Mouse (Mus musculus) kidney, embryonic 15.5 days (tissue): ENCODE data around the gene Pip5k1b. TPM values are rescaled to one million over a fixed set of nuclear protein-coding genes. Genes with fewer than 3 reads are reported as not detected.
"Not testable (repeated sequence)": the region's sequence is repeated elsewhere in the genome, so short reads cannot be mapped to it uniquely, and the experiment has no call there.

ENCODE experiments used
- ATAC-seq: fragments of 200-750 bp; cut with Nextera tagmentation; replicated peaks from 2 replicates; pipeline ENCODE4 v1.8.0; 2017; ENCODE audit warnings: moderate TSS enrichment; ENCODE audit not compliant: low FRiP score
- H3K27ac ChIP-seq: fragments of 300-500 bp; sonication (generic); 2 replicates; pipeline ENCODE4 v1.5.1; 2015; ENCODE audit warnings: mild to moderate bottlenecking, inconsistent platforms
- H3K27me3 ChIP-seq: fragments of 300-500 bp; sonication (generic); 2 replicates; pipeline ENCODE4 v1.6.1; 2015; ENCODE audit warnings: inconsistent platforms
- H3K36me3 ChIP-seq: fragments of 300-500 bp; sonication (generic); 2 replicates; pipeline ENCODE4 v1.6.1; 2015; ENCODE audit warnings: inconsistent platforms
- H3K4me1 ChIP-seq: fragments of 300-500 bp; sonication (generic); 2 replicates; pipeline ENCODE4 v1.6.1; 2015; ENCODE audit warnings: inconsistent platforms
- H3K4me2 ChIP-seq: fragments of 300-500 bp; sonication (generic); 2 replicates; pipeline ENCODE4 v1.6.1; 2015; ENCODE audit warnings: moderate library complexity, mild to moderate bottlenecking, inconsistent platforms
- H3K4me3 ChIP-seq: fragments of 300-500 bp; sonication (generic); replicated peaks from 2 replicates; pipeline ENCODE4 v1.5.1; 2015; ENCODE audit warnings: mild to moderate bottlenecking, inconsistent platforms
- H3K9ac ChIP-seq: fragments of 300-500 bp; sonication (generic); 2 replicates; pipeline ENCODE4 v1.6.1; 2015; ENCODE audit warnings: mild to moderate bottlenecking, inconsistent platforms
- H3K9me3 ChIP-seq: fragments of 300-500 bp; sonication (generic); replicated peaks from 2 replicates; pipeline ENCODE4 v1.6.1; 2016; ENCODE audit warnings: inconsistent platforms
- WGBS: fragments of 180-500 bp; shearing (Covaris S2); methylation state at CpG from one replicate; pipeline ENCODE4 v1.1.7; 2015; ENCODE audit warnings: mixed read lengths; 5-methylcytosine and 5-hydroxymethylcytosine counted together
- polyA plus RNA-seq: library from polyadenylated mRNA; unstranded; fragments of >200 nt; fragmentation: Nextera tagmentation; extraction: Ambion mirVana; gene quantifications from 2 replicates; pipeline ENCODE4 v1.2.1, GENCODE M21; 2015

The Pip5k1b gene
- polyA plus RNA-seq, 1 experiment from 2014 or later, result 2.9 TPM

DNA sequence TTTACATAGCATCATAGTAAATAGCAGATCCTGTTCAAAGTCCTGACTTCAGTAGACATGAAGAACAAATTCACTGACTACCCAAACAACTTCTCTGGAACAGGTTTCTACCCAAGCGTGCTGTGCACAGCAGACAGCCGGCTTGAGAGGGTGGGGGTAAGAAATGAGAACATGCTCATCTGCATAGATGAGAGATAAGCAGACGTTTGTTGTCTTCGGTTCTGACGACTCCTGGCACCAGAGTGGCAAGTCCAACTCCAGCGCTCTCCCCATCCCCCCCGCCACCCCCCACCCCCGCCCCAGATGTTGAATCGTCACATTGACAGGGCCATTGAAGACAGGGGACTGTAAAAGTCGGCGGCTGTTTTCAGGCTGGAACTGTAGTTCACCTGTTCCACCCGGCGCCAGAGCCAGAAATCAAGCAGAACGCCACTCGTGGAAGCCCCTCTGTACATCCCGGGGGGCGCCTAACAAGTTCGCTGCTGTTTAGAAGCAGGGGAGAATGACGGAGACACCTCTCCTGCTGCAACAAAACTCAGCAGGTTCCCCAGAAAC, 684 bp downstream of the Pip5k1b start:
- Histone ChIP-seq H3K27me3 (peaks cover 6% of the 10 kb centered on the region), H3K27ac (0 out of 2 replicates have a peak overlapping the region, but pooled peaks have one; percentile 77), H3K9me3 (no peaks in the 10 kb centered on the region), H3K4me2 (peak overlapping the region; percentile 96), H3K4me3 (peak overlapping the region; percentile 90), H3K9ac (peak overlapping the region; percentile 66), H3K4me1 (peaks cover 42% of the 10 kb centered on the region), H3K36me3 (no peaks in the 10 kb centered on the region)
- ATAC-seq, result peak; percentile 1; the same call in 1 of the 2 replicates
- 0% methylated on average over 19 of the region's 19 CpGs for WGBS

DNA sequence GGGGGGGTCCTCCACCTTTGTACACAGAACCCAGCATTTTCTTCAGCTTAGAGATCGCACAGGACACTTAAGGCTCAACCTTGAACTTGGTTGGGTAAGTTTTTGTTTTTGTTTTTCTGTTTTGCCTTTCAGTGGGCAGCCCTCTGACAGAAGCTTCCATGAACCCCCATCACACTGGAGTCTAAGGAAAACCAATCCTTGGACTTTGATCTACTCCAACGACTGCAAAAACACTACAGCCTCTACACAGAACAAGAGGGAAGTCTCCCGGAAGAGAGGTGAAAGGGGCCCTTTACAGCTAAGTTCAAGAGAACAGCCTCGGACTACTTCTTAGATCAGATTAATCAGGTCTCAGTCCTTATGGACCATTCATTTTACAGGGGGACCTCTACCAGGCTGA, 1.2 kb downstream of the Pip5k1b start:
- Histone ChIP-seq H3K36me3 (no peaks in the 10 kb centered on the region), H3K4me3 (peak overlapping the region; percentile 90), H3K4me1 (peaks cover 42% of the 10 kb centered on the region), H3K27ac (no peak overlapping the region), H3K9me3 (no peaks in the 10 kb centered on the region), H3K9ac (no peak overlapping the region), H3K4me2 (peak overlapping the region; percentile 96), H3K27me3 (peaks cover 6% of the 10 kb centered on the region)
- 20% methylated on average over 4 of the region's 4 CpGs for WGBS
- no peak for ATAC-seq

DNA sequence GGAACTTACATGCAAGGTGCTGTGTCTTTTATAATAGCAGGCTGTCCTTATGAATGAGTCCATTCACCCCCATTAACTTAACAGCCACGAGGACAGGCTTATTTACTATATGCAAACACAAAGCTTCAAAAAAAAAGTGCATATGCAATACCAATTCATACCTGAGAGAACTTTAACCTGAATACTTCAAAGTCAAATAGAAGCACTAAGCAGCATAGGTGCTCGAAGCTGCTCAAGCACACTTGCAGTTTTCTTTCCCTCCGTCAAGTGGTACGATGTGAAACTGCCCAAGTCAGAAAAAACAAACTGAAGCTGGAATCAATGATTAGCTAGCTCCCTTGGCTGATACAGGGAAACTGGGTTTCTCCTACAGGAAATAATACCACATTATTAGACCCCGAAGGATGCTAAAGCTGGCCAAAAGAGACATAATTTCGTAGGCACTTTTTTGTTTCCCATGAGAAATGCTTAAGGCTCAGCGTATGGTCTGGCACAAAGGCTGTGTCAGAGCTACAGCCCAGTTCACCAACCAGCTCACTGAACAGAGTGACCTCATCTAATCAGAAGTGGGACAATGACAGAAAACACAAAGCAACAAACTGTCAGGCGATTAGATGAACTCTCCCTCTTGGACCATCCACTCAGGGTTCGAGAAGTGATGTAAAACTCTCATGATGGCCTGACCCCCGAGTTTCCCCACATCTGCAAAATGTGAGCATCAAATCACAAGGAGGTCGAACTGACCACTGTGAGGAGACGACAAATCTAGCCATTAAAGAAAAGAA, 2.2 kb downstream of the Pip5k1b start:
- no peak for ATAC-seq
- Histone ChIP-seq H3K27me3 (peaks cover 6% of the 10 kb centered on the region), H3K4me1 (peaks cover 42% of the 10 kb centered on the region), H3K9ac (no peak overlapping the region), H3K36me3 (no peaks in the 10 kb centered on the region), H3K4me3 (no peak overlapping the region), H3K4me2 (no peak overlapping the region), H3K27ac (no peak overlapping the region), H3K9me3 (0 out of 2 replicates have a peak, but pooled peaks cover 2% of the 10 kb centered on the region)
- 64% methylated on average over 12 of the region's 12 CpGs for WGBS

DNA sequence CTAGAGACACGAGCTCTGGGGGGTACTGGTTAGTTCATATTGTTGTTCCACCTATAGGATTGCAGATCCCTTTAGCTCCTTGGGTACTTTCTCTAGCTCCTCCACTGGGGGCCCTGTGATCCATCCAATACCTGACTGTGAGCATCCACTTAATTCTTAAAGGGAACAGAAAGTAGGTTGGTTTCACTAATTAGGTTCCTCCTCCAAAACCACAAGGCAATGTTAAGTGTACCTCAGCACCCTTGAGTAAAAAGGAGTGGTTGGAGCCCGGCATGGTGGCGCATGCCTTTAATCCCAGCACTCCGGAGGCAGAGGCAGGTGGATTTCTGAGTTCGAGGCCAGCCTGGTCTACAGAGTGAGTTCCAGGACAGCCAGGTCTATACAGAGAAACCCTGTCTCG, 3.0 kb downstream of the Pip5k1b start:
- not testable (repeated sequence) for H3K27me3 ChIP-seq, H3K9ac ChIP-seq, ATAC-seq, H3K27ac ChIP-seq, H3K36me3 ChIP-seq, H3K4me3 ChIP-seq, H3K9me3 ChIP-seq, H3K4me2 ChIP-seq
- 83% methylated on average over 6 of the region's 6 CpGs for WGBS
- H3K4me1 ChIP-seq, result peaks cover 40% of the 10 kb centered on the region

DNA sequence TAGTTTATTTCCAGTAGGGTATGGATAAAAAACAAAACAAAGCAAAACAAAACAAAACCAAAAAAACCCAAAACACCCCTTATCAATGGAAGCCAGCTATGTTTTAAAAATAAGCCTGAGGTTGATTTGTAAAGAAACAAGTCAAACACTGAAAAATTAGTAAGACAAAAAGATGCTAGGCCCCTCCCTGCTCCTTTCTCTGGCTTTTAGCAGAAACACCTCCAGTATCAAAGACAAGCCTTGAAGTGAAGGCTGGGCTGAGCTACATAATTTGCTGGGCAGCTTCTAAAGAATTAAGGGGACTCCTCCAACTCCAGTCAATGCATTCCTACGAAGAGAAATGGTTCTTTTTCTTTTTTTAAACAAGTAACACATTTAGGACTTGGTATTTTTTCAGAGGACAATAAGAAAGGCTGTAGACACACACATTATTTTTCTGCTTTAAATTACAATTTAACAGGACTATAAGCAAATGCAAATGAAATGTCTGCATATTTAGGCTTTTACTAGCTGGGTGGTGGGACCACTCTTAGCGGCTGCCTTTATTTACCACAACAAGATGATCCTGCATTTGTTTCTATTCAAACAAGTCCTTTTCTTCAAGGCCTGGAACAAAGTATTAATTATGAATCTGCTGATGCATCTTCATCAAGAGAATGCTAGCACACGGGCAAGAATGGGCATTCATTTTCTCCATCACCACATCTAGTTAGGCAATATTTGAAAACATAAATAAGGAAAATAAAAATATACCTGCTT, 4.3 kb downstream of the Pip5k1b start:
- H3K27ac ChIP-seq, result no peak overlapping the region
- H3K9ac ChIP-seq, result no peak overlapping the region
- no peak overlapping the region for H3K4me3 ChIP-seq
- no peak overlapping the region for H3K4me2 ChIP-seq
- 0 out of 2 replicates have a peak, but pooled peaks cover 10% of the 10 kb centered on the region for H3K9me3 ChIP-seq
- peaks cover 27% of the 10 kb centered on the region for H3K4me1 ChIP-seq
- no peaks in the 10 kb centered on the region for H3K36me3 ChIP-seq
- whole genome bisulfite sequencing, result 72% methylated on average over 3 of the region's 3 CpGs
- H3K27me3 ChIP-seq, result peaks cover under 1% of the 10 kb centered on the region
- no peak for ATAC-seq

DNA sequence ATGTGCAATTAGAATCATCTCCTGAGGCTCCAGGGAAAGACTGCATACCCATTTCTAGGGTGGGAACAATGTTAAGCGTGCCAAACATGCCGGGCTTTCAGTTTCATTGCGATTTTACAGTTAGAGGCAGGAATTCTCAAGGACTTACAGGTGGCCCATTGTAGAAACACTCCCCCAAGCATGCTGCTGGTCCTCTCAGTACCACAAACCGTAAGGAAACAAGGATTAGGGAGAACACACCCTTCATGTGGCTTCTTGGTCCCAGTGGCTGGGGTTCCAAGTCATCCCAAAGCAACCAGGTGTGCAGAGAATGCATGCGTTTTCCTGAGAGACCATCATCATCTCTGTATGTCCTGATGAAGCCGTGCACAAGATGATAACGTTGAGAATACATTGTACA, 4.9 kb downstream of the Pip5k1b start:
- no peaks in the 10 kb centered on the region for H3K36me3 ChIP-seq
- H3K4me1 ChIP-seq, result peaks cover 24% of the 10 kb centered on the region
- no peak overlapping the region for H3K27ac ChIP-seq
- no peak for ATAC-seq
- H3K9ac ChIP-seq, result no peak overlapping the region
- 78% methylated on average over 7 of the region's 7 CpGs for WGBS
- H3K4me2 ChIP-seq, result no peak overlapping the region
- no peaks in the 10 kb centered on the region for H3K27me3 ChIP-seq
- 0 out of 2 replicates have a peak, but pooled peaks cover 10% of the 10 kb centered on the region for H3K9me3 ChIP-seq
- H3K4me3 ChIP-seq, result no peak overlapping the region

DNA sequence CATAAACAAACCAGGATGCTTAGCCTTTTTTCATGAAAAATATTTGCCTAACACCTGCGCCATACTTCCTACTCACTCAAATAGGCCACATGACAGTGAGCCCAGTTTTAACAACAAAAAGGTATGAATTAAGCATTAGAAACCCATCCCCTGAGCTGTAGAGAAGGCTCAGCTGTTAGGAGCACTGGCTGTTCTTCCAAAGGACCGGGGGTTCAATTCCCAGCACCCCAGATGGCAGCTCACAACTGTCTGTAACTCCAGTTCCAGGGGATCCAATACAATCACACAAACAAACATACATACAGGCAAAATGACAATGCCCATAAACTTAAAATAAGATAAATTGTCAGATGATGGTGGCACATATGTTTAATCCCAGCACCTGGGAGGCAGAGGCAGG, 5.7 kb downstream of the Pip5k1b start:
- no peaks in the 10 kb centered on the region for H3K27me3 ChIP-seq
- 0 out of 2 replicates have a peak, but pooled peaks cover 10% of the 10 kb centered on the region for H3K9me3 ChIP-seq
- H3K4me1 ChIP-seq, result peaks cover 20% of the 10 kb centered on the region
- no peak overlapping the region for H3K4me3 ChIP-seq
- WGBS, result 91% methylated on average over 2 of the region's 2 CpGs
- H3K27ac ChIP-seq, result no peak overlapping the region
- H3K9ac ChIP-seq, result no peak overlapping the region
- H3K36me3 ChIP-seq, result no peaks in the 10 kb centered on the region
- H3K4me2 ChIP-seq, result no peak overlapping the region
- no peak for ATAC-seq

DNA sequence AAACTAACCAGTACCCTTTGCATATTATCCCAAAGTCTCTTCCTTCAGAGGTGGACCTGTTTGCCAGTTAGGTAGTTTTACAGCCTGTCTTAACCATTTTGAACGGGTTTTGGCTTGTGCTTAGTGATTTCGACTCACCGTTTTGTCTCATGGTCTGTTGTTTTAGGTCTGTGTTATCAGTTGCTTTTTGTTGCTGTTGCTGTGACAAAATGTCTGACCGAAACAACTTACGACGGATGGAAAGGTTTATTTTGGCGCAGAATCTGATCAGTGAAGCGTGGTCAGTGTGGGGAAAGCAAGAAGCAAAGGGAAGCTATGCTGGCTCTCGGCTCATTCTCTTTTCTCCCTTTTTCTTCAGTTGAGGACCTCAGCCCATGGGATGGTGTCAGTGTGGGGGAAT, 7.3 kb downstream of the Pip5k1b start:
- 89% methylated on average over 9 of the region's 9 CpGs for WGBS
- Histone ChIP-seq H3K4me3 (no peak overlapping the region), H3K27ac (no peak overlapping the region), H3K9me3 (0 out of 2 replicates have a peak, but pooled peaks cover 10% of the 10 kb centered on the region), H3K9ac (no peak overlapping the region), H3K4me2 (no peak overlapping the region), H3K27me3 (no peaks in the 10 kb centered on the region), H3K36me3 (no peaks in the 10 kb centered on the region), H3K4me1 (peaks cover 4% of the 10 kb centered on the region; the same call in 1 of the 2 replicates)
- no peak for ATAC-seq

DNA sequence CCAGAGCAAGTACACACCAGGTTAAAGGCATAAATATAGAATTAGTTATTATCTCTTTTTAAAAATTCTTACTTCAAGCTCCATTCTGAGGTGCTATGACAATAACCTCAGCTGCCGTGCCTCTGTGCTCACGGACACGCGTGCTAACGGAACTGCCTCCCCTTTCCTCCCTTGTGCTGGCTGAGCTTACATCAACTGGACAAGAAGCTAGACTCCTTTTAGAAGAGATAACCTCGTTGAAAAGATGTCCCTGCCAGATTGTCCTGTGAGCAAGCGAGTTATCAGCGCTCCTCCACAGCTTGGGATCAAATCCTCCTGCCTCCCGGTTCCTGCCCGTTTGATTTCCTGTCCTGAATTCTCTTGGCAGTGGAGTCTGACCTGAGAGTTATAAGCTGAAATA, 9.5 kb downstream of the Pip5k1b start:
- no peaks in the 10 kb centered on the region for H3K4me1 ChIP-seq
- no peaks in the 10 kb centered on the region for H3K27me3 ChIP-seq
- H3K9ac ChIP-seq, result no peak overlapping the region
- no peak overlapping the region for H3K27ac ChIP-seq
- H3K36me3 ChIP-seq, result no peaks in the 10 kb centered on the region
- no peak for ATAC-seq
- H3K4me2 ChIP-seq, result no peak overlapping the region
- 81% methylated on average over 10 of the region's 10 CpGs for WGBS
- 0 out of 2 replicates have a peak, but pooled peaks cover 10% of the 10 kb centered on the region for H3K9me3 ChIP-seq
- H3K4me3 ChIP-seq, result no peak overlapping the region

DNA sequence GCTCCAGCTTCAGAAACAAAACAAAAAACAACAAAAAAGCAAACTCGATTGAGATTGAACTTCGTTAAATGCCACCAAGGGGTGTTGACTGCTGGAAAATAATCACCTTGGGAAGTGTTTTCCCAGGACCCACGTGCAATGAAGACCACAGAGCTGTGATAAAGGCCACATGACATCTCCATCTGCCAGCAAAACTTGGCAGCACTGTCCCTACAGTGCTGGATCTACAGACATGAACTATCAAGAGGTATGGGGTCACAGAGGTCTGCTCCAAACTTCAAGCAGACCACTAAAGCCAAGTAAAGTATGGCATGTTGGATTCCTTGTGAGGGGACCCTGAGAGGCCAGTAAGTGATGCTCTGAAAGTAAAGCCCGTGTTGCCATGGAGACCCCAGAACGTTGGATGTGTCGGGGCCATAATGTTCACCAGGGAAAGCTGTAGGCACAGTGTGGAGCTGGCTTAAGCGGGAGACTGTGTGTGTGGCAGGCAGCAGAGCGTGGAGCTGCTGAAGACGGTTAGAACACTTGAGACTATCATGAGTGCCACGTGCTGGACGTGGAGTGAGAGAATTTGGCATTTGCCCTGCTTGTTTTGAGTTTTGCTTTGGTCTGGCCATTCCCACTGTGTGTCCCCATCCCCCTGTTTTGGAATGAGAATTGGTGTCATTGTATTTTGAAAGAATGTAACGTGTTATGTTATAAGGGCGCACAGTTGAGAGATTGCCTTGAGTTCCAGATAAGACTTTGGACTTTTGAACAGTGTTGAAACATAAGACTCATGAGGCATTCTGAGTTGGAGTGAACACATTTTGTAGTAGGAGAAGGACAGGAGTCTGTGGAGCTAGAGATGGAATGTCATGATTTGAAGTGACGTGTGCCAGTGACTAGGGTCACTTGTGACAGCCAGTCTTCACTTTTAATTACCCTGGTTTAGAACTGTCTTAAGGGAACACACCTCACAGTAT, 12.0 kb downstream of the Pip5k1b start:
- Histone ChIP-seq H3K9ac (no peak overlapping the region), H3K9me3 (0 out of 2 replicates have a peak, but pooled peaks cover 10% of the 10 kb centered on the region), H3K27me3 (no peaks in the 10 kb centered on the region), H3K4me2 (no peak overlapping the region), H3K27ac (no peak overlapping the region), H3K36me3 (no peaks in the 10 kb centered on the region), H3K4me1 (no peaks in the 10 kb centered on the region), H3K4me3 (no peak overlapping the region)
- 80% methylated on average over 14 of the region's 14 CpGs for WGBS
- ATAC-seq, result no peak

DNA sequence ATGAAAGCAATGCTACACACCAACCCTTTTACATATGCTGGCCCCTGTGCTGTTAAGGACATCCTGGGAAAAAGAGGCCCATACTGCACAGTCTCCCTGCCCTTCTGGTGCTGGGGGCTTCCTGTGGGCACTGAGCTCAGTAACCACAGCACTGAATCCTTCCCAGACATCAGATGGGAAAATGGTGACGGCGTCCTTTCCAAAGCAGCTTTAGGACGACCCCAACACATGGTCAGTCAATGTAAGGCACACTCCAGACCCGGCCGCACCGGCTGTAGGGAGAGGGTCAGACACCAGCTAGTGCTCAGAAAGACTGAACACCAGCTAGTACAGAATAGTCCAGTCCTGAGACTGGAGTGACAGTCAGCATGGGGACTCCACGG, 13.4 kb downstream of the Pip5k1b start:
- H3K4me3 ChIP-seq, result no peak overlapping the region

More for the DNA sequence above, 13.4 kb downstream of the Pip5k1b start:
- H3K36me3 ChIP-seq, result no peaks in the 10 kb centered on the region
- H3K27ac ChIP-seq, result no peak overlapping the region
- 92% methylated on average over 7 of the region's 7 CpGs for WGBS
- no peak for ATAC-seq
- H3K9ac ChIP-seq, result no peak overlapping the region
- H3K27me3 ChIP-seq, result no peaks in the 10 kb centered on the region
- H3K4me2 ChIP-seq, result no peak overlapping the region
- H3K9me3 ChIP-seq, result no peaks in the 10 kb centered on the region
- H3K4me1 ChIP-seq, result no peaks in the 10 kb centered on the region
